ENCODE assay signal across 21 mouse cellular contexts in the genomic region with DNA sequence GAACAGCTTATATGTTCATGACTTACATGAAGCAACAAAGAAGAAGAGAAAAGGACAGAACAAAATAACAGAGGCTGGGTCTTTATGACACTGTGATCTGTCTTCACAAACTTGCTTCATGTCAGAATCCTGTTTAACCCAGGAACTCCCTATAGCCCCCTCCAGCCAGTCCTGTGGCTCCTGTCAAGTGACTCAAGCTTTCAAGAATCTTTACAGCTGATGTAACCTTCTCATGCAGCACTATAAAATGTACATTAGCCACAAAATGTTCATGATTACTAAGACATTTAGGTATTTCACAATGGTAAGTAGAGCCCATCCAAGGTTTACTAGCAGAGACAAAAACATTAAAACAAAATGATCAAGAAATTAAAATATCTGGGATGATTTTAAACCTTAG. TPM values are rescaled to one million over a fixed set of nuclear protein-coding genes. Genes with fewer than 3 reads are reported as not detected.
DNase-seq lines count a peak whose midpoint lies in the region; ATAC-seq and TF ChIP-seq lines count a peak whose summit lies in the region.
"Had no signal": no experiment of that assay in that cellular context is flagged by ENCODE, and none has a peak within 500 bp of the region (broad histone marks: within the 10 kb centered on the region; RNA-seq: fewer than 3 reads in every experiment).

No protein-coding gene starts in this region.

- H3K4me1 ChIP-seq in heart, embryonic 13.5 days = peaks cover 27% of the 10 kb centered on the region
- peaks cover 16% of the 10 kb centered on the region for H3K4me1 ChIP-seq in bone marrow macrophage, adult 2 months (ENCODE audit: control insufficient read depth, insufficient read depth, low read length)

- H3K27me3 ChIP-seq in heart, embryonic 13.5 days (replicated peaks) = no peaks in the 10 kb centered on the region
- no peaks in the 10 kb centered on the region for H3K27me3 ChIP-seq in myocyte (ENCODE audit: control insufficient read depth, insufficient read depth, insufficient read length)
- H3K27me3 ChIP-seq: embryonic facial prominence, embryonic 12.5 days; forebrain, embryonic 12.5 days; heart, embryonic 15.5 days; hindbrain, embryonic 13.5 days had no signal

- no peak for DNase-seq in heart, adult 8-10 months (ENCODE audit: low spot score)
- DNase-seq in 3T3-L1 (ENCODE audit: low read depth, low spot score) = peak; percentile 77
- no peak for DNase-seq in left cerebral cortex, postnatal 14 days (ENCODE audit: low spot score in 2 of 2)
- DNase-seq in cerebellum, postnatal 10 days = no peak
- DNase-seq: adrenal gland, adult 8-10 months; adrenal gland, postnatal 36 days; cerebellum, adult 11 months; cerebellum, adult 8-10 months; cerebellum, postnatal 25 days; forebrain, postnatal 0 days; gastrocnemius, postnatal 36 days; heart, adult 11 months; heart, postnatal 14 days had no signal

- H3K4me3 ChIP-seq in heart, embryonic 13.5 days = no peak overlapping the region
- H3K4me3 ChIP-seq in bone marrow macrophage, adult 2 months (ENCODE audit: insufficient read depth, low read length) = no peak overlapping the region
- H3K4me3 ChIP-seq in myocyte = no peak overlapping the region

- H3K9me3 ChIP-seq in heart, embryonic 13.5 days = no peaks in the 10 kb centered on the region
- H3K9me3 ChIP-seq: embryonic facial prominence, embryonic 12.5 days; forebrain, embryonic 12.5 days; heart, embryonic 10.5 days; heart, embryonic 15.5 days; hindbrain, embryonic 13.5 days had no signal

- no peak for TF ChIP-seq CTCF in bone marrow macrophage, adult 2 months (IDR thresholded peaks at IDR 0.05; ENCODE audit: low read depth, low read length)

- no peak for TF ChIP-seq POLR2A in bone marrow macrophage, adult 2 months (IDR thresholded peaks at IDR 0.05; ENCODE audit: borderline replicate concordance, low read depth, low read length)
- no peak for TF ChIP-seq POLR2A in myocyte (IDR thresholded peaks at IDR 0.05; ENCODE audit: insufficient read length, low read depth)

- peak overlapping the region; percentile 33 for H3K27ac ChIP-seq in heart, embryonic 13.5 days (replicated peaks)
- H3K27ac ChIP-seq in bone marrow macrophage, adult 2 months (ENCODE audit: insufficient read depth, low read depth, low read length) = 0 out of 2 replicates have a peak overlapping the region, but pooled peaks have one; percentile 20
- H3K27ac ChIP-seq: embryonic facial prominence, embryonic 12.5 days; forebrain, embryonic 12.5 days; hindbrain, embryonic 13.5 days had no signal

- H3ac ChIP-seq in myocyte (ENCODE audit: control insufficient read depth, insufficient read length) = no peak overlapping the region

- intact Hi-C loops in left cerebral cortex, postnatal 14 days (cut with DNase I) = loop anchor here (5.0 kb wide), 1 partner anchor 439 kb away; no protein-coding TSS in a partner anchor

- 0 out of 2 replicates have a peak overlapping the region, but pooled peaks have one; percentile 11 for H3K9ac ChIP-seq in heart, embryonic 13.5 days

- no peaks in the 10 kb centered on the region for H3K36me3 ChIP-seq in heart, embryonic 13.5 days
- no peaks in the 10 kb centered on the region for H3K36me3 ChIP-seq in myocyte (ENCODE audit: control insufficient read depth, insufficient read depth)
- H3K36me3 ChIP-seq: embryonic facial prominence, embryonic 12.5 days; forebrain, embryonic 12.5 days; heart, embryonic 10.5 days; heart, embryonic 15.5 days; hindbrain, embryonic 13.5 days had no signal

- no peak for ATAC-seq in heart, embryonic 13.5 days (ENCODE audit: extremely low read depth, insufficient number of reproducible peaks, low FRiP score, low TSS enrichment)
- ATAC-seq: forebrain, postnatal 0 days had no signal

- peaks cover 27% of the 10 kb centered on the region for H3K79me2 ChIP-seq in myocyte (ENCODE audit: control insufficient read depth, insufficient read depth)

- H3K4me2 ChIP-seq in heart, embryonic 13.5 days = peak overlapping the region; percentile 87; the same call in 1 of the 2 replicates
- H3K4me2 ChIP-seq in myocyte (ENCODE audit: low read depth) = peak overlapping the region; percentile 98

TF ChIP-seq in myocyte, 11 proteins besides CTCF, POLR2A, EP300 and RAD21:
- TF ChIP-seq CEBPB (IDR thresholded peaks at IDR 0.05; ENCODE audit: insufficient read depth, poor library complexity, severe bottlenecking) (peak; percentile 39; the same call in 1 of the 2 replicates), POLR2AphosphoS2 (IDR thresholded peaks at IDR 0.05; ENCODE audit: insufficient read length, low read depth) (no peak)
TF ChIP-seq in myocyte: peak in this region for 1.

RNA-seq across cellular contexts. Expression of a gene that starts 1.4 kb away (rescaled TPM):
- 25.9 and 27.7 TPM in 2 replicates for polyA plus RNA-seq in heart, embryonic 13.5 days (2015; fragmentation: Nextera tagmentation; extraction: Ambion mirVana)
- total RNA-seq in heart, adult 8-10 months (2022) = 10 to 100 TPM; 32.6 to 39.9 (median 36.0) TPM
- 53.2 and 53.6 TPM in 2 replicates for polyA plus RNA-seq in bone marrow macrophage, adult 2 months (2012; ENCODE audit: insufficient read depth, insufficient read length, missing spikeins)
- polyA plus RNA-seq in myocyte (2012; fragmentation: generic; extraction: Trizol) = 18.8 TPM
- total RNA-seq in left cerebral cortex, postnatal 14 days (2021) = 10 to 100 TPM; 52.6 to 55.4 TPM
